Mouse (Mus musculus): Measurements from ENCODE around the gene Strn.

Gene Strn

GRCm38 (mm10) chr17:78737096-78737495, at the start of gene Strn:
Strn (minus strand) TSS chr17:78737196.
- no peak for DNase-seq (ENCODE audit: low spot score)

GRCm38 (mm10) chr17:78778765-78779164, 41.8 kb upstream of the Strn start:
- DNase-seq (ENCODE audit: low spot score) = no peak

- no peak for DNase-seq (ENCODE audit: low spot score)
Observed at GRCm38 (mm10) chr17:78772317-78772716, 35.3 kb upstream of the Strn start.

GRCm38 (mm10) chr17:78770932-78771331, 33.9 kb upstream of the Strn start:
- DNase-seq (ENCODE audit: low spot score) = no peak

GRCm38 (mm10) chr17:78769341-78769740, 32.3 kb upstream of the Strn start:
- DNase-seq (ENCODE audit: low spot score) = no peak

- no peak for DNase-seq (ENCODE audit: low spot score)
Observed at GRCm38 (mm10) chr17:78768937-78769336, 31.9 kb upstream of the Strn start.

- no peak for DNase-seq (ENCODE audit: low spot score)
Observed at GRCm38 (mm10) chr17:78767546-78767945, 30.6 kb upstream of the Strn start.

GRCm38 (mm10) chr17:78766084-78766483, 29.1 kb upstream of the Strn start:
- DNase-seq (ENCODE audit: low spot score) = no peak

GRCm38 (mm10) chr17:78763272-78763671, 26.3 kb upstream of the Strn start:
- DNase-seq (ENCODE audit: low spot score) = no peak

GRCm38 (mm10) chr17:78752938-78753655, 16.1 kb upstream of the Strn start:
- no peak for DNase-seq (ENCODE audit: low spot score)

- DNase-seq (ENCODE audit: low spot score) = no peak
Observed at GRCm38 (mm10) chr17:78752064-78752463, 15.1 kb upstream of the Strn start.

- no peak for DNase-seq (ENCODE audit: low spot score)
Observed at GRCm38 (mm10) chr17:78748440-78748839, 11.4 kb upstream of the Strn start.

- DNase-seq (ENCODE audit: low spot score) = no peak
Observed at GRCm38 (mm10) chr17:78738416-78738815, 1.4 kb upstream of the Strn start.

GRCm38 (mm10) chr17:78737771-78738170, 775 bp upstream of the Strn start:
- no peak for DNase-seq (ENCODE audit: low spot score)

GRCm38 (mm10) chr17:78736473-78736988, 465 bp downstream of the Strn start:
- peak; percentile 100 for DNase-seq (ENCODE audit: low spot score)

- DNase-seq (ENCODE audit: low spot score) = peak; percentile 13
Observed at GRCm38 (mm10) chr17:78735731-78736472, 1.1 kb downstream of the Strn start.

- DNase-seq (ENCODE audit: low spot score) = no peak
Observed at GRCm38 (mm10) chr17:78734806-78735205, 2.2 kb downstream of the Strn start.

- no peak for DNase-seq (ENCODE audit: low spot score)
Observed at GRCm38 (mm10) chr17:78732056-78732455, 4.9 kb downstream of the Strn start.

- DNase-seq (ENCODE audit: low spot score) = no peak
Observed at GRCm38 (mm10) chr17:78726746-78727449, 10.1 kb downstream of the Strn start.

- DNase-seq (ENCODE audit: low spot score) = no peak
Observed at GRCm38 (mm10) chr17:78724461-78725055, 12.4 kb downstream of the Strn start.

GRCm38 (mm10) chr17:78721690-78722089, 15.3 kb downstream of the Strn start:
- DNase-seq (ENCODE audit: low spot score) = no peak

- DNase-seq (ENCODE audit: low spot score) = no peak
Observed at GRCm38 (mm10) chr17:78719086-78719485, 17.9 kb downstream of the Strn start.
